Mouse (Mus musculus) retina, embryonic 14.5 days (tissue): ENCODE results near the gene Gnat2.

Source experiments
- DNase-seq: peaks from one replicate; pipeline ENCODE4 v3.0.0-alpha.2; 2015; ENCODE audit warnings: low spot score

Gene Gnat2

DNA sequence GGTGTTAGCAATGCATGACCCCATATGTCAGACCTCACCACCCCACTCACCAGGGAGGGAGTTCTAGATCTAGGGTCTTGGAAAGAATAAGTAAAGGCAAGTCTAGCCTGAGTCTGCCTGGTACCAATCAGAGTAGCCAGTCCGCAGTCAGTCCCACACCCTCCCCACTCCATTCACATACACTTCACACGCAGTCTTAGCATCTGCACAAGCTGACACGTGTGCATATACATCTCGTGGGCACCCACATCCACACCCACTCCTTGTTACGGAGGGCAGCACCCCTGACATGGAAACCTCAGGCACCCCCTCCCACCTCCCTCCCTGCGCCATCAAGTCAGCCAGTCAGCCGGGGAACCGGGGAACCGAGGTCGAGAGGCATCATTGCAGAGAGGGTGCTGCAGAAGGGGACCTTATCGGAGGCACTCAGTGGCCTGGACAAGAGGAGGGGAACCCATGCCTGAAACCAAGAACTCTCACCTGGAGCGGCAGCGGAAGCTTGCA lies 7.8 kb upstream of the Gnat2 start:
- DNase-seq, result no peak

DNA sequence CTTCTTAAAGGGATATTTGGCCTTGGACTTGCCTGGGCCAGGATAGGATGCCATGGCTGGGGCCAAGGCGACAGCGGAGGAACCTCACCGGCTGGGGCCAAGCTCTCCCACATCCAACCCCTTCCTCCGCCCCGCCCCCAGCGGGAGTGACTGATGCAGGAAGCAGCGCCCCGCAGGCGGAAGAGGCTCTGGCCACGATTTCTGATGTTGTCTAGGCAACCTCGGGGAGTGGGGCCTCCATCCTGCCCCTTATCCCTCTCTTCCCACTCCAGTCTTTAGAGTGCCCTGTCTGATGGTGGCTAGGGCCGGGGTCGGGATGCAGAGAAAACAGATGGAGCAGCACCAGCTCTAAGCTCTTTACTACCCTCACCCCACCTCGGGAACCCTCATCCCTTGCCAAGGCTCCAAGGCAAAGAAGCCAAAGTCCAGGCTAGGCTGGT lies 7.3 kb upstream of the Gnat2 start:
- DNase-seq, result peak; percentile 87

GRCm38 (mm10) chr3:108085721-108086469 lies 6.7 kb upstream of the Gnat2 start:
- peak; percentile 62 for DNase-seq

- DNase-seq, result peak; percentile 84
Observed at GRCm38 (mm10) chr3:108086470-108086979, 6.1 kb upstream of the Gnat2 start, which contains the start of gene Ampd2. Gene Ampd2, minus strand, starts transcription at chr3:108086651.

DNA sequence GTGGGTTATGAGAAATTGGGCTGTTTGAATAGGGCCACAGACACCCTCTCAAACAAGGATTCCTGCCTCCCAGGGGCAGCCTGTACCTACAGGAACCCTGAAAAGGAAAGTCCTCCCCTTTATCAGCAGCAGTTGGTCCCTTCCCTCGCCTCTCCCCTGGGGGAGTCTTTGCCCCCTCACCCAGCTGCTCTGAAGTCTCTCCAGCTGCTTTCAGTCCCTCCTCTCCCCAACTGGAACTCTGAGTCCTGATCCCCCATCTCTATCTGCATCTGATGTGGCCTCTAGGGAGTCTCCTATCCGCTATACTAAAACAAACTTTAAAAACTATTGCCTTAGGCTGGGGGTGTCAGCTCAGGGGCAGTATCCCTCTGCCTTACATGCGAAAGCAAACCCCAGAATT lies 5.3 kb upstream of the Gnat2 start:
- no peak for DNase-seq

GRCm38 (mm10) chr3:108088842-108089380 lies 3.7 kb upstream of the Gnat2 start:
- DNase-seq, result no peak

GRCm38 (mm10) chr3:108089916-108090315 lies 2.7 kb upstream of the Gnat2 start:
- no peak for DNase-seq

- no peak for DNase-seq
Observed at GRCm38 (mm10) chr3:108090561-108090960, 2.0 kb upstream of the Gnat2 start.

DNA sequence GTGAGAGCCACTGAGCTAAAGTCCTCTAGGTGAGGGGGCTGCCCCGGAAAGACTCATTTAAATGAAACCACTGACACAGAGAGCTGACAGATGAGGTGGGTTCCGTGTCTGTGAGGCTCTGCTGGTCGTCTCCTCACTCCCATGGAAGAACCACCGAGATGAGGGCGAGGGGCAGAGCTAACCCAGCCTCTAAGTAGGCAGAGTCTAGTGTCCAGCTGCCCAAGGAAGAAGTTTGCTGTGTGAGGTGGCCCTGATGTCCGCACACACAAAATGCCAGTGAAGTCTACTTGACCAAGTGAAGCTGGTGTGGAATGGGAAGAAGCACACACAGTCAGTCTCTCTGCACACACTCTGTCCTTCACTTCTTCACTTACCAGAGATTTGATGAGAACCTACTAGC lies 559 bp upstream of the Gnat2 start:
- no peak for DNase-seq

- DNase-seq, result no peak
Observed at GRCm38 (mm10) chr3:108093306-108093705, 717 bp downstream of the Gnat2 start.

DNA sequence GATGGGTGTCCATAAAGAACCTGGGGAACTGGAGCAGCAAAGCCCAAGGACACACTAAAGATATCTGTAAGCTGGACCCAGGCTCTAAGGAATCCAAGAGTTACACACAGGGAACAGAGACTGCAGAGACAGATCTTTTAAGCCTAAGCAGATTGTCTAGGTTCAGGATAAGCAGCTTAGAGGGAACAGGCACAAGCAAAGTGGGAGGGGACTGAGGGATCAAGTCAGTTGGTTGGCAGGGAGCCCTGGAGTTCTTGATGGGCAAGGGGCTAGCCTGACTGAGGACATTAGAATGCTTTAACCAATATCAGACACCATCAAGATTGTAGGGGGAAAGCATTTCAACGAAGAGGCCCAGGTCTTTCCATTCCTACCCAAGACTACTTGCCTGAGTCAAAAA lies 1.6 kb downstream of the Gnat2 start:
- DNase-seq, result peak; percentile 37

- DNase-seq, result no peak
Observed at GRCm38 (mm10) chr3:108094976-108095760, 2.6 kb downstream of the Gnat2 start.

- DNase-seq, result no peak
Observed at GRCm38 (mm10) chr3:108096226-108096625, 3.6 kb downstream of the Gnat2 start.

- DNase-seq, result no peak
Observed at GRCm38 (mm10) chr3:108096726-108097125, 4.1 kb downstream of the Gnat2 start.

DNA sequence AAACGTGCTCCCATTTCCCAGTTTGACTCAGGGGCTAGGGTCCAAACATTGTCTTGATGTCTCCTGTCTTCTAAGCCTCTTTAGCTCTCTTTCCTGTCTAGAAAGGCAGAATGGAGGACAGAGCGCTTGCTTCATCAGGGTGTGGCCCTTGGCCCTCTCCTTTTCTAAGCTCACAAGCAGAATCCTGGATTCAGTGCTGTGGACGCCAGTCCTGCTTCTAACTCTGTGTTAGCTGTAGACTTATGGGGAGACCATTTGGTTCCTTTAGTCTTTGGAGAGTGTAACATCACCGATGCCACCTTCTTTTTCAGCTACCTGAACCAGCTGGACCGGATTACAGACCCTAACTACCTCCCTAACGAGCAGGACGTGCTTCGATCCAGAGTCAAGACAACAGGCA lies 5.1 kb downstream of the Gnat2 start:
- no peak for DNase-seq

DNA sequence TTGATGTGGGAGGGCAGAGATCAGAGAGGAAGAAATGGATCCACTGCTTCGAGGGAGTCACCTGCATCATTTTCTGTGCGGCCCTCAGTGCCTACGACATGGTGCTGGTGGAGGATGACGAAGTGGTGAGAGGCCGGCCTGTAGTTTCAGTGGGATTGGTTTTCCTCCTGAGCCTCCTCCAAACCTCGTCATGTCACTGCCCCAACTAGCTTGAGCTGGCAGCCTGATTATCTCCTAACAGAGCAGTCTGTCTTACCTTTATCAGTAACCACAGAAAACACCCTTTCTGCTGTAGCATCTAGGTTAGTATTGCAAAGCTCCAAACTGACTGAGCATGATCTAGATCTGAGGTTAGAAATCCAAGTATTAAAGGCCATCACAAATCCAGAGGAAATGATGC lies 5.7 kb downstream of the Gnat2 start:
- DNase-seq, result no peak

DNA sequence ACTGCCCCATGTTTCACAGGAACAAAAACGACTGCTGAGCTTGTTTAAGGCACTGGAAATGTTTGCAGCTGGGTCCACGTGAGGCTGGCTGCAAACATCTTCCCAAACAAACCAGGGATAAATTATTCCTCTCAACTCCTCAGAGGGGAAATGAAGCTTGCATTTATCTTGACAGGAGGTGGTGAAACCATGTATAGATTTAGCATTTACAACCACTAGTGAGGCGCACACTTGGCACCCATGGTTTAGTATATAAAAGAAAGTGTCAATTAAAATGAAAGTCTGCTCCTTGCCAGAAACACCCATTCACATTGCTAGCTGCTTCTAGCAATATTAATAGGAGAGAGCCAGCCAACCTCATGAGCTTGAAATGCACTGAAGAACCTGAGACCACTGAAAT lies 9.0 kb downstream of the Gnat2 start:
- DNase-seq, result no peak

GRCm38 (mm10) chr3:108102075-108102474 lies 9.5 kb downstream of the Gnat2 start:
- no peak for DNase-seq

DNA sequence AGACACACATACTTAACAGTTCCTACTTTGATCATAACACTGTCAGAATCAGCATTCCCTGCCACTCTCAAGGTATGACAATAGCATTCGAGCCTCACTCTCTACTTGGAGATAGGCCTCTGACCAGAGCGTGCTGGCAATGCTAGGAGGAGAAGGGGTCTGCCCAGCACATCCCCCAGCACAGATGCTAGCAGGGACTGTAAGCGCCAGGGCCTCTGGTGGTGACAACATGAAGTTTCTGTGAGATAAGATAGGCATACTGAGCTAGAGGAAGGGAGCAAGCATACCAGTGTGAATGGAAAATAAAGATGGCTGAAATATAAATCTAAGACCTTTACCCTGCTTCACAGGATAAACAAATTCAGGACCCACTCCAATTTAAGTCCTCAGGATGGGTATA lies 12.7 kb downstream of the Gnat2 start:
- DNase-seq, result no peak

- DNase-seq, result no peak
Observed at GRCm38 (mm10) chr3:108111320-108111719, 18.7 kb downstream of the Gnat2 start.

DNA sequence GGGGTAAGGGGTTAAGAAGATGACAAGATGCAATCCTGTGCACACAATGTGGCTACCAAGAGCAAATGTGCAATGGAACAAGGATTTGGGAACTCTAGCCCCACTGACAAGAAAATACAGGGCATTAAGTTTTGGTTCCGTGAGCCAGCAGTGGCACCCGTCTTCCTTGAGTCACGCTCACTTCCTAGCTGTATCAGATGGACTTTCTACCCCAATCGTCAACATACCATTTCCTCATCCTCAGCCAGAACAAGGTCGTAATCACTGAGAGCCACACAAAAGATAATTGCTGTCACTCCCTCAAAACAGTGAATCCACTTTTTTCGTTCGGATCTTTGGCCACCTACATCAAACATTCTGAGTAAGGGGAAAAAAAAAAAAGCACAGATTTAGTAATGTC lies 19.7 kb downstream of the Gnat2 start:
- no peak for DNase-seq

DNA sequence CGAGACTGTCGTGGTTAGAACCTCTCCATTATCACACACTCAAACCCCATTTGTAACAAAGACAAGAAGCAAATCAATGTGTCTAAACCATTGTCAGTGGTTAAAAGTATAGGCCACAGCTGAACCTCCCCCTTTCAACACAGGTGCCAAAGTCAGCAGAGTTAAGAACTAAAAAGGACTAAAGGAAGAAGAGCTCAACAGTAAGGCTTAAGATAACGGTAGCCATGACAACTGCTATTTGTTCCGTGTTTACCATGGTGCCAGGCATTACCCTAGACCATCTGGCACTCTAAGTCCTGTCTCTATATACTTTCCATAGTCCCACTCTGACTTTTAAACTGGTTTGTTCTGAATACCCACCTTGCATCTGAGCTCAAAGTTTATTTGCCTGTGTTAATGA lies 20.1 kb downstream of the Gnat2 start:
- no peak for DNase-seq
